Mouse (Mus musculus) kidney, embryonic 16.5 days (tissue): ENCODE measurements around the gene Asl. TPM values are rescaled to one million over a fixed set of nuclear protein-coding genes. Genes with fewer than 3 reads are reported as not detected.
A peak's percentile ranks its signal among the peaks of the same experiment; 100 is the strongest.

Experiments
- ATAC-seq: fragments of 200-750 bp; cut with Nextera tagmentation; 2 replicates; pipeline ENCODE4 v1.8.0; 2017; ENCODE audit warnings: moderate TSS enrichment; ENCODE audit not compliant: low FRiP score, low TSS enrichment
- H3K27ac ChIP-seq: fragments of 300-500 bp; sonication (generic); 2 replicates; pipeline ENCODE4 v1.5.1; 2014; ENCODE audit warnings: low read length
- H3K27me3 ChIP-seq: fragments of 300-500 bp; sonication (generic); 2 replicates; pipeline ENCODE4 v1.6.1; 2014; ENCODE audit warnings: low read length, control low read depth, mixed read lengths; ENCODE audit not compliant: insufficient read depth
- H3K36me3 ChIP-seq: fragments of 300-500 bp; sonication (generic); 2 replicates; pipeline ENCODE4 v1.6.1; 2014; ENCODE audit warnings: low read length, control low read depth, mixed read lengths; ENCODE audit not compliant: insufficient read depth
- H3K4me1 ChIP-seq: fragments of 300-500 bp; sonication (generic); 2 replicates; pipeline ENCODE4 v1.6.1; 2014; ENCODE audit warnings: low read length, control low read depth, mixed read lengths; ENCODE audit not compliant: insufficient read depth
- H3K4me2 ChIP-seq: fragments of 300-500 bp; sonication (generic); replicated peaks from 2 replicates; pipeline ENCODE4 v1.6.1; 2014; ENCODE audit warnings: low read depth, low read length
- H3K4me3 ChIP-seq: fragments of 300-500 bp; sonication (generic); 2 replicates; pipeline ENCODE4 v1.5.1; 2014; ENCODE audit warnings: mild to moderate bottlenecking, low read length
- H3K9ac ChIP-seq: fragments of 300-500 bp; sonication (generic); replicated peaks from 2 replicates; pipeline ENCODE4 v1.6.1; 2014; ENCODE audit warnings: low read length
- H3K9me3 ChIP-seq: fragments of 300-500 bp; sonication (generic); 2 replicates; pipeline ENCODE4 v1.6.1; 2016; ENCODE audit warnings: low read length, control low read depth
- WGBS: fragments of 180-500 bp; shearing (Covaris S2); extraction: QIAGEN DNeasy Blood & Tissue Kit; methylation state at CpG from one replicate; pipeline ENCODE4 v1.1.7; 2014; 5-methylcytosine and 5-hydroxymethylcytosine counted together
- polyA plus RNA-seq: library from polyadenylated mRNA; unstranded; fragments of >200 nt; fragmentation: Nextera tagmentation; extraction: Ambion mirVana; gene quantifications from 2 replicates; pipeline ENCODE4 v1.2.1, GENCODE M21; 2015

Asl gene
- polyA plus RNA-seq, 1 experiment from 2014 or later: 73.9 TPM

GRCm38 (mm10) chr5:130033869-130034268 is 4.8 kb upstream of the Asl start:
- Histone ChIP-seq H3K27ac (no peak overlapping the region), H3K9ac (no peak overlapping the region), H3K4me1 (peaks cover 7% of the 10 kb centered on the region), H3K36me3 (0 out of 2 replicates have a peak, but pooled peaks cover 3% of the 10 kb centered on the region), H3K9me3 (no peaks in the 10 kb centered on the region), H3K4me3 (no peak overlapping the region), H3K27me3 (no peaks in the 10 kb centered on the region), H3K4me2 (no peak overlapping the region)
- ATAC-seq: no peak
- 77% methylated on average over 2 of the region's 2 CpGs for WGBS

GRCm38 (mm10) chr5:130031410-130032390 is 2.7 kb upstream of the Asl start:
- Histone ChIP-seq H3K4me1 (peaks cover 7% of the 10 kb centered on the region), H3K4me3 (no peak overlapping the region), H3K27ac (no peak overlapping the region), H3K9ac (no peak overlapping the region), H3K4me2 (no peak overlapping the region), H3K27me3 (no peaks in the 10 kb centered on the region), H3K9me3 (no peaks in the 10 kb centered on the region), H3K36me3 (no peaks in the 10 kb centered on the region)
- ATAC-seq: no peak
- 91% methylated on average over 19 of the region's 19 CpGs for WGBS

DNA sequence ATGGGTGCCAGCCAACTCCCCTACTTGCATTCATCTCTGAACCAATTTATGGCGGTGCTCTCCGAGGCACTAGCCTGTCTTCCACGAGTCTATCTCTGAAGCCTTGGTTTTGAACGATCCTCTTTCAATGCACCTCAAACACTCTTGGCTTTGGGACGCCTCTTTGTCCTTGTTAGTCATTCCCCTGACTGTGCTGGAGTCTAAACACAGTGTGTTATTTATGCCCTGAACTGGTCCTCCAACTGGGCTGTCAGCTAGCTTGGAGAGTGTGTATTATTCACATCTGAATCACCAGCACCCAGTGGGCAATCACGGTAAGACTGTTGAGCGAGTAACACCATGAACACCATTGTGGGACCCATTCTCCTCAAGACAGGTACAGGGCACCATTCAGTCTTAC is 1.4 kb downstream of the Asl start:
- ATAC-seq: no peak
- Histone ChIP-seq H3K9ac (no peak overlapping the region), H3K27me3 (no peaks in the 10 kb centered on the region), H3K4me2 (no peak overlapping the region), H3K4me3 (no peak overlapping the region), H3K27ac (no peak overlapping the region), H3K36me3 (no peaks in the 10 kb centered on the region), H3K4me1 (peaks cover 14% of the 10 kb centered on the region), H3K9me3 (no peaks in the 10 kb centered on the region)
- 83% methylated on average over 7 of the region's 7 CpGs for WGBS

DNA sequence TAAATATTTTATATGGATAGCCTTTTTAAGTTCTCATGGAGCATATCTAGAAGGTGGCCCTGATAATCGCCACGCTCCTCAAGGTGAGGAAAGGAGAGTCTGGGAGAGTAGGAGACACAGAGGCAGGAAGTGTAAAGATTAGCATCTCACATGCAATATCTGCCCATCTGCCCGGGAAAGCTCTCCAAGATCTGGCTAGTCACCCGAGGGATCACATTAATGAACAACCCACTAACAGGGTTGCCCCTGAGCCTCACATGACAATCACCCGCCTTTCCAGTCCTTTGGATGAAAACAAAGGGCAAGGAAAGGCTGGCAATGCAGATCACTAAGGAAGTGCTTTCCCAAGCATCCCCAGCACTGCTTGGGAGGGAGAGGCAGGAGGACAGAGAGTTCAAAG is 1.9 kb downstream of the Asl start:
- H3K9me3 ChIP-seq: no peaks in the 10 kb centered on the region
- H3K27me3 ChIP-seq: no peaks in the 10 kb centered on the region
- WGBS: 69% methylated on average over 5 of the region's 5 CpGs
- H3K27ac ChIP-seq: no peak overlapping the region
- no peak for ATAC-seq
- no peak overlapping the region for H3K4me3 ChIP-seq
- no peaks in the 10 kb centered on the region for H3K36me3 ChIP-seq
- H3K9ac ChIP-seq: no peak overlapping the region
- H3K4me1 ChIP-seq: peaks cover 14% of the 10 kb centered on the region
- no peak overlapping the region for H3K4me2 ChIP-seq

- H3K4me1 ChIP-seq: peaks cover 7% of the 10 kb centered on the region
- WGBS: under 1% methylated on average over 32 of the region's 32 CpGs
- H3K4me3 ChIP-seq: peak overlapping the region; percentile 57
- no peaks in the 10 kb centered on the region for H3K27me3 ChIP-seq
- peak; percentile 93 for ATAC-seq
- peak overlapping the region; percentile 72 for H3K4me2 ChIP-seq
- H3K9ac ChIP-seq: peak overlapping the region; percentile 69
- H3K36me3 ChIP-seq: no peaks in the 10 kb centered on the region
- H3K9me3 ChIP-seq: no peaks in the 10 kb centered on the region
- peak overlapping the region; percentile 70 for H3K27ac ChIP-seq
Measured at GRCm38 (mm10) chr5:130023767-130024539, 5.1 kb downstream of the Asl start.

DNA sequence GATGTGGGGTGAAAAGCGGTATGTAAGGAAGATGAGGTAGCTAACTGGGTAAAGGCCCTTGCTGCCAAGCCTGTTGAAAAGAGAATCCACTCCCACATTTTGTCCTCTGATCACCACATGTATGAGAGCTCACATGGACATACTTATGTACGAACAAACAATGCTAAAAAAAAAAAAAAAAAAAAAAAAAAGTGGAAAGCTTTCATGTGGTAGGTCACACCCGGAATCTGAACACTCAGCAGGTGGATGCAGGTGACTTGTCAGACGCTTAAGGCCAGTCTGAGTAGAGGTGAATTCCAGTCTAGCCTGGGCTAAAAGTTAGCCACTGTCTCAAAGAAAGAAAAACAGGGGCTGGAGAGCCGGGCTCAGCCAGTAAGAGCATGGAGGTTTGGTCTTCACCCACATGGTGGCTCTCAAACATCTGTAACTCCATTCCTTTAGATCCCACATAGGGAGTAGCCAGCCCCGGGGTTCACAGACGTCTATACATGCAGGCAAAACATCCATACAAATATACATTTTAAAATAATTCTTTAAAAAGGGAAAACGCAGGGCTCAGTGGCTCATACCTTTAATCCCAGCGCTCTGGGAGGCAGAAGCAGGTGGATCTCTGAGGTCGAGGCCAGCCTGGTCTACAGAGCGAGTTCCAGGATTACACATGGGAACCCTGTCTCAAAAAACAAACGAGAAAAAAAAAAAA is 5.8 kb downstream of the Asl start:
- ATAC-seq: no peak
- Histone ChIP-seq H3K27me3 (no peaks in the 10 kb centered on the region), H3K4me1 (peaks cover 7% of the 10 kb centered on the region), H3K36me3 (no peaks in the 10 kb centered on the region; the same call in 1 of the 2 replicates), H3K4me2 (peak overlapping the region; percentile 72), H3K4me3 (peak overlapping the region; percentile 57), H3K9ac (peak overlapping the region; percentile 69; the same call in 1 of the 2 replicates), H3K9me3 (no peaks in the 10 kb centered on the region), H3K27ac (no peak overlapping the region)
- WGBS: 39% methylated on average over 12 of the region's 12 CpGs

GRCm38 (mm10) chr5:130022366-130022765 is 6.7 kb downstream of the Asl start:
- no peaks in the 10 kb centered on the region; the same call in 1 of the 2 replicates for H3K36me3 ChIP-seq
- no peaks in the 10 kb centered on the region for H3K27me3 ChIP-seq
- no peaks in the 10 kb centered on the region for H3K9me3 ChIP-seq
- H3K9ac ChIP-seq: no peak overlapping the region
- H3K4me2 ChIP-seq: no peak overlapping the region
- H3K4me1 ChIP-seq: peaks cover 7% of the 10 kb centered on the region
- H3K27ac ChIP-seq: no peak overlapping the region
- H3K4me3 ChIP-seq: no peak overlapping the region
- 51% methylated on average over 7 of the region's 7 CpGs for WGBS
- no peak for ATAC-seq

GRCm38 (mm10) chr5:130021361-130021966 is 7.6 kb downstream of the Asl start:
- no peaks in the 10 kb centered on the region; the same call in 1 of the 2 replicates for H3K36me3 ChIP-seq
- H3K4me2 ChIP-seq: no peak overlapping the region
- ATAC-seq: no peak
- no peaks in the 10 kb centered on the region for H3K9me3 ChIP-seq
- no peaks in the 10 kb centered on the region for H3K27me3 ChIP-seq
- H3K9ac ChIP-seq: no peak overlapping the region
- H3K4me1 ChIP-seq: peaks cover 7% of the 10 kb centered on the region
- H3K4me3 ChIP-seq: no peak overlapping the region
- no peak overlapping the region for H3K27ac ChIP-seq
- WGBS: 65% methylated on average over 5 of the region's 5 CpGs

- Histone ChIP-seq H3K9ac (no peak overlapping the region), H3K27ac (no peak overlapping the region), H3K4me3 (no peak overlapping the region), H3K4me2 (no peak overlapping the region), H3K9me3 (0 out of 2 replicates have a peak, but pooled peaks cover 2% of the 10 kb centered on the region), H3K36me3 (peaks cover 17% of the 10 kb centered on the region), H3K27me3 (no peaks in the 10 kb centered on the region), H3K4me1 (peaks cover 5% of the 10 kb centered on the region)
- no peak for ATAC-seq
- WGBS: 76% methylated on average over 8 of the region's 8 CpGs
Measured at GRCm38 (mm10) chr5:130019461-130019860, 9.6 kb downstream of the Asl start.
